Mouse (Mus musculus) left cerebral cortex, postnatal 25 days (tissue): ENCODE measurements at regions not wholly inside any gene's neighbourhood (a gene's known extent, or its start where the extent isn't known, plus 50 kb on each side); places are given as distances from the start of the nearest gene placed in this dataset.

Experiments used
- DNase-seq, 2 experiments: peaks; one replicate each; pipeline ENCODE4 v3.0.0; 2022; ENCODE audit warnings: low spot score in 2 of 2, mixed read lengths in 1 of 2
- intact Hi-C: fragments of 180-260 bp; cut with DNase I; formaldehyde crosslinking; loops from one replicate; pipeline ENCODE4 v1.15.1; 2025

DNA sequence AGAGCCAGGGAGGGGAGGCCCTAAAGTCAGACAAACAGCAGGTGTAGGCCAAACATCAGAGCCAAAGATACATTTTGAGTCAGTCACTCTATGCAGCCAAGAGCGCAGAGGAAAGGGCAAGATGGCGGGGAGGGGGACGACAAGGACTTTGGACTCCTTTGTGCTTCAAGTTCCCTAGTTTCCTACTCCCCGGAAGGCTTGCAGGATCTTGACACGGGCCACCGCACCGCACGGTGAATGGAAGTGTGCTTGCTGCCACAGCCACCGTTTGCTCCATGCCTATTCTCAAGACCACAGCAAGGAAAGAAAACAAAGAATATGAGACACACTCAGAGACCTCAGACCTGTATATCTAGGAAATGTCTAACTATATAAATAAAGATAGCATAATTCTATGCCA, 86.8 kb upstream of the Slc45a1 start:
- intact Hi-C loops: no loop called here
- no peak for DNase-seq

DNA sequence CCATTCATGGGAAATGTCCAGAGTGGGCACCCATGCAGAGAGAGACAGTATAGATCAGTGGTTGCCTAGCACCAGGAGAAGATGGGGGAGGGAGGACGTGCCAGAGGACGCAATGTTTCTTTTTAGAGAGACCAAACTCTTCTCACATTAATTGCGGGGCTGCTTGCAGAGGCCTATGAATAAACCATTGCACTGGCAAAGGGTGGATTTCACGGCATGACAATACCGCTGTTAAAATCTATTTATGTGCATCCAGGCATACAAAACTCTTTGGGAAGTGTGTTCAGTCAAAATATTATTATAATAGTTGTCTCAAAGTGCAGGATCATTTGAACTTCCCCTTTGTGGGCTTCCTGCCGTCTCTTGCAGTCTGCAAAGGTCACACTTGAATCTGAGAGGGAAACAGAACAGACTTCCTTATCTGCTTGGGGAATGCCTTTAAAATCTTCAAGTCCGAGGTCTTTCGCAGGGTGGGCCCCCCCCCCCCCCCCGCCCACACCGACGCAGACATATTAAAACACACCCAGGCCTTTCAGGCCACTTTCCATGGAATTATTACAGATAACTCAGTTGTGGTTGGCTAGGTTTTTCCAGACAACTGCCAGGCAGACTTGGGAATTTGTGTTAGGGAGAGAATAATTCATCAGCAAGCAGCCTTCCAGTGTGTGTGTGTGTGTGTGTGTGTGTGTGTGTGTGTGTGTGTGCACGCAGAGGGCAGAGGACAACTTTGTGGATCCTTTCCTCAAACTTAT, 78.3 kb upstream of the Slc45a1 start:
- peak; percentile 70 for DNase-seq
- intact Hi-C loops: no loop called here

DNA sequence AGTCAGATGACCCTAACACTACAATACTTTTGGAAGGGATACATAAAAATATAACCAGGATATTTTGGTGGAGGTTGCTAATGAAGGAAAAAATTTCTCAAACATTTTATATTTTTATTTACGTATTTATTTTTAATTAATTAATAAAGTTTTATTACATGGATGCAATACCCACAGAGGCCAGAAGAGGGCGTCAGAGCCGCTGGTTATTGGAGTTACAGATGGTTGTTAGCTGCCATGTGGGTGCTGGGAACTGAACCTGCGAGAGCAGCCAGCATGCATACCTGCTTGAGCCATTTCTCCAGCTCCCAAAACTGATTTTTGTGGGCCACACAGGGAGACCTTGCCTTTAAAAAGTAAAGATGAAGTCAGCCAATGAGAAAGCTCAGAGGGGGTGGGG, 74.6 kb upstream of the Slc45a1 start:
- no peak for DNase-seq
- intact Hi-C loops: no loop called here

DNA sequence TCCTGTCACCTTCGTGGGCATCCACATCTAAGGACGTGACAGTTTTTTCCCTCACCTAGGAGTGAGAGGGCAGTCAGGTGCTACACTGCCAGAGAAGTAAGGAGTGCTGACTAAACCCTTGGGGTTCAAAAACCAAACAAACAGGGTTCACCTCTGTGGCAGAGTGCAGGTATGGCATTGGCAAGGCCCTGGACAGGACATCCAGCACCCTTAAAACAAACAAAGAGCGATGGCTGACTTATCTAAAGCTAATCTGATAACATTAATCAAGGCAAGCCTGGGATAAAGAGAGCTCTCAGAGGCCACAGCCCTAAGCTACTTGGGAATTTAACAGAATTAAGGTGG, 74.1 kb upstream of the Slc45a1 start:
- no peak for DNase-seq
- intact Hi-C loops: no loop called here

DNA sequence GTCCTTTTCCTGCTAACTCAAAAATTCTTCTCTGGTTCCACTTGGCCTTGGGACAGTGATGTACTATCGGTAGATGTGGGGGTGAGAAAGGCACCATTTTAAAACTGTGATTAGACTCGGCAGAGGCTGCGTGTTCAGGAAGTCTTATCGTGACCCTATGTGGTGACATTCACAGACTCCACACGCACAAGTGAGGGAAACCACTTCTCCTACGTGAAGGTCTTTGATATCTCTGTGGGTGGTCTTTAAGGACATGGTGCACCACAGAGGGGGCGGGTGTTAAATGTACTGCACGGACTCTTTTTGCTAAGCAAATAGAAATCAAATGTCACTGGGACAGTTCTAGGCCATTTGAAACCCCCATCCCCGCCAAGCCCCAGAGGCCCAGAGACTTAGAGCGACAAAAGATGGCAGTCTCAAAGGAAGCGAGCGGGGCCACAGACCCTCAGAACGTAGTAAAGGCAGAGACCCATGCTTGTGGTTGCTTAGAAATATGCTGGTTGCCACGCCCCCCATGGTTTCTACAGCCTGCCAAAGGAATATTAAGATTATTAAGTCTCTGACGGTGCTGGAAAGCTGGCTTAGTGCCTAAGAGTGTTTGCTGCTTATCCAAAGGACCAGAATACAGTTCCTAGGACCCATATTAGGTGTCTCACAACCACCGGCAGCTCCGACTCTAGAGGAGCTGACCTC, 73.6 kb upstream of the Slc45a1 start:
- no peak for DNase-seq
- intact Hi-C loops: no loop called here

DNA sequence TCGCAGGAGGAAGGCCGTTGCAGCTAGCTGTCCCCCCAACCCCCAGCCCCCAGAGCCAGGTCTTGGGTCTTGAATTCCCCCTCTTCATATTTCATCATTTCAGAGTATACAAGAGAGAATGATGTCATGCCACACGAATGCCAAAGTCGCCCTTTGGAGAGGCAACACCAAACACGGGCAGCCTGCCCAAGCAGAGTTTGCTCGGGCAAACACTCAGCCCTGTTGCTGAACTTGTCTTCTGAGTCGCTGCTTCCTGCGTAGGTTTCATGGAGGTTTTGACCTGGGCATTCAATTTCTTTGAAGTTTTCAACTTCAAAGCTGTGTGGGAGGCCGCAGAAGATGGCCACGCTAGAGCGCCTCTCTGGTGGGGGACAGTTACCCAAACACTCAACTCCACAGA, 72.8 kb upstream of the Slc45a1 start:
- intact Hi-C loops: no loop called here
- DNase-seq: no peak

DNA sequence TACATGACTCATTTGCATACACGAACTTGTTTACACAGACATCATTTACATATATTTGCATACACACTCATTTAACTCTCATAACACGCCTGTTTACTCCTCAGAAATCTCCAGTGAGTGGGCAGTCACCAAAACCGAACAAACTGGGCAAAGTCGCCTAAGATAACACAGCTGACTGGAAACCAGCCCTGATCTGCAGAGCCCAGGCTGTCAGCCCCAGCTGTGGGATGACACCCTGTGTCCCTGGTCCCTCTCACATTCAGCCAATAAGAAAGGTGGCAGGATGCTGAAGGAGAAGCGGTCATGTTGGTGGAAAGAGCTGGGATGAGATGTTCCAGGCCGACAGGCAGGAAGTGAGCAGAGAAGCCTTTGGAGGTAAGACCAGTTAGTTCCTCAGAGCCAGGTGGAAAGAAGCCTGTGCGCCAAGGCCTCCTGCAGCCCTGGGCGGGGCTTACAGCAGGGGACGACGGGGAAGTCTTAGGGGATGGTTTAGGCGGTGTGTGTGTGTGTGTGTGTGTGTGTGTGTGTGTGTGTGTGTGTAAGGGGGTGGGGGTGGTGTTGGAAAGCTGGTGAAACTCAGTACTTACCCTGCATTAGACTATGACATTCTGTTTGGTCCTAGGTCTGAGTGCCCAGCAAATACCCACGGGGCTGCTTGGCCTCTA, 69.8 kb upstream of the Slc45a1 start:
- intact Hi-C loops: no loop called here
- DNase-seq: no peak

DNA sequence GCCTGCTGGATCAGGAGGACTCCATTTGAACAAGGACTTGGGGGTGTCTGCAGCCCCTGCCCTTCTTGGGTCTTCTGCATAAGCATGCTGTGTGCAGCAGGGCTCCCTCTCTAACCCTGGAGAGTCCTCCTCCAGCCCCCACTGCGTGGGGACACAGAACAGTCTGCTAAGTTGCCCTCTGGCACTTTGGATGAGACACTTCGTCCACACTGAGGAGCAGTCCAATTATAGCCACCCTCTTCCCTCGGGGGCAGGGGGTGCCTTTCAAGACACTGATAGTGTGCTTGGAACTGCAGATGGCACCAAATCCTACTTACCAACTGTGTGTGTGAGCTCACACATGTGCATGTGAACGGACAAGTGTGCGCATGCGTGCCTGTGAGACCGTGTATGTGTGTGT, 65.9 kb upstream of the Slc45a1 start:
- no peak for DNase-seq
- intact Hi-C loops: no loop called here

DNA sequence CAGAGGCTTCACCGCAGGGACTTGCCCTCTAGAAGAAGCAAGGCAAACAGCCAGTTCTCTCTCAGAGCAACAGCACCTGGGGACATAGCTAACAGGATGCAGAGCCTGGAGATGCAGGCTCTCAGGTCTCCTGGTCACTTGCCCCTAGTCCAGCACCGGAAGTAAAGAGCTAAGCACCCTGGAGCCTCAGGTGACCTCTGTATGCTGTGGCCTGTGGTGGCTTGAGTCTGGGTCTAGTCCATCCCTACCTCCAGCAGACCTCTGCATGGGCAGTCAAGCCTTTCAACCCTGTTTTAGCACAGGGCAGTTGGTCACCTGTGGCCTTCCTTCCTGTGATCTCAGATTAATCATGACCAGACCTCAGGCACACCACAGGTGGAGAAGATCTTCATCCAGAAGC, 63.1 kb upstream of the Slc45a1 start:
- intact Hi-C loops: no loop called here
- no peak for DNase-seq

DNA sequence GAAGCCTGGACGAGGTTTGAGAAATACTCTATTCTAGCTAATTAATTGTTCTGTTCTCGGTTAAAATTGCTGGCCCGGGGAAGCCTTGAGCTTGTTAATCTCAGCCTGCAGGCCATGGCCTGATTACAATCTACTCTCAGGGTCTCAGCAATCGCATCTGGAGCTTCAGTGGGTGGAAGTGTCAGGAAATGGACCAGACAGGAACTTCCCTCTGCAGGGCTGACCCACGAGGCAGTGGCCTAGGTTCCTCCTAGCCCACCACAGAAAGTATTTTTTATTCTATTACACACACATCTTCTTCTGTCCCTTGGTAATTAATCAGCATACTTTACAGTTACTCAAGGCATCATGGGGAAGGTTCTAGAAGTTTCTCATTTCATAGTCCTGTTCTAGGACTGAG, 61.3 kb upstream of the Slc45a1 start:
- intact Hi-C loops: no loop called here
- no peak for DNase-seq

DNA sequence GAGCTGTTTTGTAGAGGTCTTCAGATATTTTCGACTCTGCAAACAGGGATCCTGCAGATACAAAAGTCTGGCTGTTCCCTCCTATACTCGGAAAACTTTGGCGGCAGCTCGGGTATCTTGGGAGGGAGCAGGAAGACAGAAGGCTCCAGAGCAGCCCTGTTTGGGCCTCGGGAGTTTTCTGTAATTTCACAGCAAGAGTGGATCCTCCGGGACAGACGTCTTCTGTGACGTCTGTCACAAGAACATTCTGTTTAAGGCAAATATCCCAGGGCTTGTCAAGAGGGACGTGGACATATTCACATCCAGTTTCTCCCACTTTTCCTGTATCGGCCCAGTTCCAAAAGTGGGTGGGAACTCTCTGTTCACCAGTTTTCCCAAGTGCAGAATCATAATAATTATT, 60.9 kb upstream of the Slc45a1 start:
- no peak for DNase-seq
- intact Hi-C loops: no loop called here

DNA sequence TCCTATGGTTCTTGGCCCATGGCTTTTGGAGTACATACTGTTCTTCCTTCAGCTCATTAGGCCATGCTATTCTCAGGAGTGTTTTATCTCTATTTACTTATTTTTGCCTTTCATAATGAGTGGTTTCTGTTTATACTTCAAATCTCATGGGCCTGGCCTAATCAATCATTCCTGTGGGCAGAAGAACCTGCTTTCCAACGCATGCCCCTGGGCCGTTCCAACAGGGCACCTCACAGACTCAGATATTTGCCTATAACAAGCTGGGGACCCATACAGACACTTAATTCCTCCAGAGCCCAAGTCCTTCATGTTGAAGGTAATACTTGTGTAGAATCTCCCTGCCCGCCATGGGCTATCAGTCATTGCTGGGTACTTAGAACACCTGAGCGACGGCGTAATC, 59.7 kb upstream of the Slc45a1 start:
- intact Hi-C loops: no loop called here

DNA sequence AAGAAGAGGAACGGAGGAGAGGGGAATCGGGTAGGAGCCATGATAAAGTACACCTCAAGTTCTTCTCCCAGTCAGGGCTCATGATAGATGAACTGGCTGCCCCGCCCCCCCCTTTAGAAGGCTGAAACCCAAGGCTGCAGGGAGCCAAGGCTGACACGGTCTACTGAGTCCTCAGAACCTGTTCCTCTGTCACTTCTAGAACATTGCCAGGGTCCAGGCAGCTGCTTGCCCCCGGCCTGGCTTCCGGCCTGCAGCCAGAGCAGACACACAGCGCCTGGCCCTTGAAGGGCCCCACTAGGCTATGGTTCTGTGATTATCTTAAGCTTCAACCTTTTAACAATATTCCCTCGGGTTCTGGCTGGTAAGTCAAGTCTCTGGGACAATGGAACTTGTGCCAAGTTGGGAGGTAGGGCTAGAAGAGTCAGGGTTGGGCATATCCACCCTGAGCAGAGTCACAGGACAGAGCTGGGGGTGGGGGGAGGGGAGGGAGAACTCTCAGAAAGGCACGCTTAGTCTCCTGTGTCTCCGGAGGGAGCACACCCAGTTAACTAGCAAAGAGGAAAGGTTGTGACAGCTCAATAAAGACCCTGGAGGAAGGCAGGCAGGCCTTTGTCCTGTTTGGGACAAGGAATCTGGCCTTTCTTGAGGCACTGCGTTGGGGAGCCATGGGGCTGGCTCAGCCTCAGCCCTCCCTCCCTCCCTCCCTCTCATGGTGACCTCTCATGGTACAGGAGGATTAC, 57.6 kb upstream of the Slc45a1 start:
- DNase-seq: no peak
- intact Hi-C loops: loop anchor here (5.0 kb wide), 1 partner anchor 143 kb away; the partner anchor contains the start of gene Errfi1

More for the DNA sequence above, 59.7 kb upstream of the Slc45a1 start:
- no peak for DNase-seq

DNA sequence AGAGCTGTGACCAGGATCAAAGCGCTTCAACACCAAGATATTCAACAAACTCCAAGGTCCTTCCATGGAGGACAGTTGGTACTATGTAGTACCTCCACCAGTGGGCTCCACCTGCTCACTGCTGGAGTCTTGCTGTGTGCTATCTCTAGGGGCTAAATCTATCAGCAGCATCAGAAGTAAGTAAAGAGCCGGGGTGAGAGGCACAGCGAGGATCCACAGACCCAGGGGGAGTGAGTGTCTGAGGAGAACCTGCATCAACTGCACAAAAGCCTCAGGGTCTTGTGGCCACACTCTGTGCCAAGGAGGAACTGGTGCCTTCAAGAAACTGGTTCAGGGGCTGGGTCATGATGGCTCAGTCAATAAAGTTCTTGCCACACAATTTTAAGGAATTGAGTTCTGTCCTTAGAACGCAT, 56.6 kb upstream of the Slc45a1 start:
- DNase-seq: peak in 1 of 2 experiments; percentile 39
- intact Hi-C loops: loop anchor here (5.0 kb wide), 1 partner anchor 144 kb away; the partner anchor contains the start of gene Errfi1

DNA sequence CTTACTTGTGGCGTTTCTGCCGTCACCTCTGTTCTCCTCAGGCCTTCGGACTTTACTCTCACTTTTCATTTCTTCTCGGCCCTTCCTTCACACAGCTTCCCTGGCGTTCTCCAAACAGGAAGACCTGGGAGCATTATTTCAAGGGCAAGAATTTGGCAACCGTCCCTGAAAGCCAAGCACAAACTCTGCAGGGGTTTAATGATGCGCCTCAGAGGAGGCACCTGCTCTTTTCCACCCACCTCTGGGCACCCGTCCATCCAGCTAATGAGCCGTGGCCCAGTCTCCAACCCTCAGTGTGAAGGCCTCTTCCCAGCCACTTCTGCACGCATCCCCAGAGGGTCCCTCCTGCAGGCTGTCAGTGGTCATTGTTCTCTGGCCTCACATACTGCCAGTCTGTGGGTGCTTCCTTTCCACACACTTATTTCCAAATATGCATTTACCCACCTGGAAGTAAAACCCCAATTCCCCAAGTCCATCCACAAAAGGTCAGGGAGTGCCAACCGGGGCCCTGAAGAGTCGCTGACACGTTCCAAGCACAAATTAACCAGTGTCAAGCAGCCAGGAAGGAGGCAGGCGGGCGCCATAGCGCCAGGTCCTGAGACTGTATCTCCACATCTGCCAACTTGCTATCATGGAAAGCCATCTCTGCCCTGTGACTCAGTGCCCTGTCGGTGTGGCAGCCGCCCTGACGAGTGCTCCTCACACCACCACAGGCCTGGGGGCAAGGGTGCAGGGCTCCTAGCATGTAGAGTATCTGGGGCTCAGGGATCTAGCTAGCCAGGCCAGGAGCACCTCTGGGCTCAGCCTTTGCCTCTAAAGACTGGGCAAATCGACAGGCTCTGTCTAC, 56.0 kb upstream of the Slc45a1 start:
- intact Hi-C loops: loop anchor here (5.0 kb wide), 1 partner anchor 144 kb away; the partner anchor contains the start of gene Errfi1
- no peak for DNase-seq

DNA sequence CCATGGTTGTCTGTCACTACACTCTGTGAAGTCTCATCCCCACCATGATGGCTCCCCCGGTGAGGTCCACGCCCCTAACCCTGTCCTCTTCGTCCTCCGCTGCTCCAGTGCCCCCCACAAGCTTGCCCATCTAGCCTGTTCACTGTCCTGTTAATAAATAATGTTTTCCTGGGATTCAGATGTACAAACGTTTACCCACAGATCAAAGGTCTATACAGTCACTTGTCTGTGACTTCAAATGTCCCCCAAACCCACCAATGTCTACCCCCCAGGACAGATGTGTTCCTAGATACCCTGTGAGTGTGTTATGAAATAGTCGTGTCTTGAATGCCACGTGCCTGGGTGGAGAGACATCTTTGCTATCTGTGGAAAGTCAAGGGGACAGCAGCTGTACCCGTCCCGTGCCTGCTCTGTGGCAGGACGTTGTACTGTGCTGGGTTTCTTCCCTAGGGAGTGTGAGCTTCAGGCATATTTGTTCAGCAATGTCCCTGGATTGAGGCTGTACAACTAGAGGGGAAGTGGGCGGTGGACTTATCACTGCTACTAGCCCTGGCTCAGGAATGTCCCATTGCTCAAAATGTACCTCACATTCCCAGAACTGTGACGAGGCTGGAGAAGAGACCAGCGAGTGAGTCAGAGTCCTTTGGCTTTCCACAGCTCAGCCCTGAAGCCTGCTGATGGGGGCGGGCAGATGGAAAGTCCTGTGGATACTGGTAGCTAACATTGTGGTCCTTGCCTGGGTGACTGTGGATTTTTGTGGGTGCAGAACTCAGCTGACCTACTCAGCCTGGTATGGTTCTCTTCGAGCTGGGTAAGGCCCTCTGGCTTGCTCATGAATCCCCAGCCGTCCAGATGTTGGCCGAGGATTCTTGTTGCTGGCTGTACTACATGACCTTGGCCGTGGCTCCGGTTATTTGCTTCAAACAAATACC, 55.1 kb upstream of the Slc45a1 start:
- intact Hi-C loops: loop anchor here (5.0 kb wide), 1 partner anchor 145 kb away; the partner anchor contains the start of gene Errfi1
- DNase-seq: peak in 1 of 2 experiments; percentile 31

DNA sequence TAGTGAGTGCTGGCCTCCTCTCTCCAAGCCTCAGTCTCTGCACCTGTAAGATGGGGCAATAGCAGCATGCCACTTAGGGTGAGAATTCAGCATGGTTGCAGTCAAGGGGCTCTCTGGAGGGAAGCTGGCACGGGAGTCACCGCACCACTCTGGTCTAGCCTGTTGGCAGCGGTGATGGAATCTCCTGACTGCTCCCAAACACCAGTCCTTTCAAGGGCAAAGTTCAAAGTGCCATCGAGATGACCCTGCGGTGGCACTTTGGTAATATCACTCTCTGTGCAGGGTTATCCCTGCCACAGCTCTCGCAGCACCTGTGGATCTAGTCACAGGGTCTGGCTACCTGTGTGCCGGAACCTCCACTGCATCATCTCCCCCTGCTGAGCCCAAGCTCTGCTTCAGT, 54.3 kb upstream of the Slc45a1 start:
- intact Hi-C loops: loop anchor here (5.0 kb wide), 1 partner anchor 146 kb away; the partner anchor contains the start of gene Errfi1
- no peak for DNase-seq

DNA sequence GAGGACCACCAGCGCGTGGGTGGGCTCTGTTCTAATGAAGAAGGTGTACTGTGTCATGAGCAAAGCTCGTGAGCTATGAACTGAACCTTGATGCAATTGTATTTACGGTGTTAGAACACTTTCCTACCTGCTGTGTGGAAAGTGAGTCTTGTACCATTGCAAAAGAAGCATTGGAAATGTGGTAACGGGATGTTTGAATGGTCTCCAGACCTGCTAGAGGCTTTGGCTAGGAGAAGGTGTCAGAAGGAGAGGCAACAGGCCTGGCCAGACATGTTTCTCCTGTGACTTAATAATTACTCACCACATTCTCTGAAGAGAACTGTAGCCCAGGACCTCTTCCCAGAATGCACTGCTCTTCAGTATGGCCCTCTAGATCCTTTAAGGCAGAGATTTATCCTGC, 51.3 kb upstream of the Slc45a1 start:
- intact Hi-C loops: no loop called here
- no peak for DNase-seq
